Mouse (Mus musculus) regulatory T cell (primary cell): ENCODE data around the gene Gm5447.

Experiments used
- in situ Hi-C: fragments of 300-600 bp; cut with MboI, MseI; formaldehyde crosslinking; loops from one replicate; pipeline ENCODE4 v1.15.1; 2025; ENCODE audit warnings: high pct_unique_total_duplicates

The Gm5447 gene

GRCm38 (mm10) chr13:30973501-30974246 is at the start of gene Gm5447, which contains the start of gene Exoc2:
Gm5447 (plus strand) TSS chr13:30974204.
Exoc2 (minus strand) TSS chr13:30974093.
- in situ Hi-C loops = no loop called here

GRCm38 (mm10) chr13:30924269-30924668 is 49.7 kb upstream of the Gm5447 start:
- in situ Hi-C loops = no loop called here

- in situ Hi-C loops = no loop called here
These were observed 44.9 kb upstream of the Gm5447 start for GRCm38 (mm10) chr13:30929119-30929518.

- in situ Hi-C loops = no loop called here
These were observed 42.4 kb upstream of the Gm5447 start for GRCm38 (mm10) chr13:30931613-30932012.

- in situ Hi-C loops = no loop called here
These were observed 41.0 kb upstream of the Gm5447 start for GRCm38 (mm10) chr13:30932972-30933371.

- in situ Hi-C loops = no loop called here
These were observed 28.2 kb upstream of the Gm5447 start for GRCm38 (mm10) chr13:30945788-30946187.

- in situ Hi-C loops = no loop called here
These were observed 26.9 kb upstream of the Gm5447 start for GRCm38 (mm10) chr13:30947129-30947528.

GRCm38 (mm10) chr13:30947540-30947939 is 26.5 kb upstream of the Gm5447 start, which contains the start of gene Hus1b:
Hus1b (minus strand) TSS chr13:30947759.
- in situ Hi-C loops = no loop called here

- in situ Hi-C loops = no loop called here
These were observed 24.8 kb upstream of the Gm5447 start for GRCm38 (mm10) chr13:30949181-30949580.

GRCm38 (mm10) chr13:30952044-30952443 is 22.0 kb upstream of the Gm5447 start:
- in situ Hi-C loops = no loop called here

GRCm38 (mm10) chr13:30953580-30953979 is 20.4 kb upstream of the Gm5447 start:
- in situ Hi-C loops = no loop called here

GRCm38 (mm10) chr13:30960714-30961113 is 13.3 kb upstream of the Gm5447 start:
- in situ Hi-C loops = no loop called here

- in situ Hi-C loops = no loop called here
These were observed 12.1 kb upstream of the Gm5447 start for GRCm38 (mm10) chr13:30961932-30962331.

GRCm38 (mm10) chr13:30966507-30966911 is 7.5 kb upstream of the Gm5447 start:
- in situ Hi-C loops = no loop called here

- in situ Hi-C loops = no loop called here
These were observed 5.7 kb upstream of the Gm5447 start for GRCm38 (mm10) chr13:30968311-30968710.

GRCm38 (mm10) chr13:30971047-30971446 is 3.0 kb upstream of the Gm5447 start:
- in situ Hi-C loops = no loop called here

GRCm38 (mm10) chr13:30972102-30972501 is 1.9 kb upstream of the Gm5447 start:
- in situ Hi-C loops = no loop called here

GRCm38 (mm10) chr13:30974247-30974630 is 235 bp downstream of the Gm5447 start:
- in situ Hi-C loops = no loop called here

- in situ Hi-C loops = loop anchor here (5.0 kb wide), 2 partner anchors 74 to 424 kb away; no protein-coding TSS in a partner anchor
These were observed 2.6 kb downstream of the Gm5447 start for GRCm38 (mm10) chr13:30976536-30977084.

GRCm38 (mm10) chr13:30978224-30978623 is 4.2 kb downstream of the Gm5447 start:
- in situ Hi-C loops = loop anchor here (5.0 kb wide), 2 partner anchors 76 to 426 kb away; no protein-coding TSS in a partner anchor

- in situ Hi-C loops = no loop called here
These were observed 7.7 kb downstream of the Gm5447 start for GRCm38 (mm10) chr13:30981666-30982065.

GRCm38 (mm10) chr13:30985275-30985597 is 11.2 kb downstream of the Gm5447 start:
- in situ Hi-C loops = no loop called here
